Mouse (Mus musculus): ENCODE data around the gene Cd72. TPM values are rescaled to one million over a fixed set of nuclear protein-coding genes. Genes with fewer than 3 reads are reported as not detected.
"Not testable (repeated sequence)": the region's sequence is repeated elsewhere in the genome, so short reads cannot be mapped to it uniquely, and the experiment has no call there.

The Cd72 gene
- polyA plus RNA-seq, 1 experiment from 2014 or later, result 2.9 TPM

- no peaks in the 10 kb centered on the region for H3K27me3 ChIP-seq (replicated peaks)
- H3K4me2 ChIP-seq (replicated peaks), result peak overlapping the region; percentile 73
These were observed 37.8 kb upstream of the Cd72 start for GRCm38 (mm10) chr4:43492101-43492820.

GRCm38 (mm10) chr4:43490801-43491200, 36.4 kb upstream of the Cd72 start:
- WGBS, result 90% methylated on average over 5 of the region's 5 CpGs
- Histone ChIP-seq H3K36me3 (peaks cover 5% of the 10 kb centered on the region; the same call in 1 of the 2 replicates), H3K27me3 (replicated peaks) (no peaks in the 10 kb centered on the region), H3K4me3 (no peak overlapping the region), H3K4me2 (replicated peaks) (no peak overlapping the region), H3K9me3 (no peaks in the 10 kb centered on the region), H3K9ac (no peak overlapping the region), H3K4me1 (peaks cover 12% of the 10 kb centered on the region), H3K27ac (no peak overlapping the region)
- no peak for ATAC-seq (ENCODE audit: low FRiP score, low read depth)

More at GRCm38 (mm10) chr4:43492101-43492820, 37.8 kb upstream of the Cd72 start:
- no peak for ATAC-seq (ENCODE audit: low FRiP score, low read depth)
- H3K4me1 ChIP-seq, result peaks cover 14% of the 10 kb centered on the region
- peak overlapping the region; percentile 24; the same call in 1 of the 2 replicates for H3K4me3 ChIP-seq
- no peak overlapping the region for H3K9ac ChIP-seq
- no peak overlapping the region; the same call in 1 of the 2 replicates for H3K27ac ChIP-seq
- WGBS, result 46% methylated on average over 12 of the region's 12 CpGs
- H3K9me3 ChIP-seq, result no peaks in the 10 kb centered on the region
- peaks cover 11% of the 10 kb centered on the region; the same call in 1 of the 2 replicates for H3K36me3 ChIP-seq

GRCm38 (mm10) chr4:43489611-43490010, 35.2 kb upstream of the Cd72 start:
- Histone ChIP-seq H3K4me2 (replicated peaks) (no peak overlapping the region), H3K4me3 (no peak overlapping the region), H3K27me3 (replicated peaks) (no peaks in the 10 kb centered on the region), H3K27ac (no peak overlapping the region), H3K9ac (no peak overlapping the region), H3K36me3 (no peaks in the 10 kb centered on the region), H3K9me3 (no peaks in the 10 kb centered on the region), H3K4me1 (peaks cover 7% of the 10 kb centered on the region)
- WGBS, result 95% methylated on average over 3 of the region's 3 CpGs
- no peak for ATAC-seq (ENCODE audit: low FRiP score, low read depth)

GRCm38 (mm10) chr4:43485666-43486065, 31.2 kb upstream of the Cd72 start:
- not testable (repeated sequence) for ATAC-seq (ENCODE audit: low FRiP score, low read depth); H3K27ac ChIP-seq; H3K27me3 ChIP-seq (replicated peaks); H3K9ac ChIP-seq; H3K9me3 ChIP-seq; H3K4me2 ChIP-seq (replicated peaks); H3K36me3 ChIP-seq; H3K4me1 ChIP-seq; H3K4me3 ChIP-seq
- WGBS, result 87% methylated on average over 5 of the region's 5 CpGs

GRCm38 (mm10) chr4:43483535-43484091, 29.2 kb upstream of the Cd72 start, which contains the start of gene Sit1:
Sit1 (minus strand) TSS chr4:43483734.
- Histone ChIP-seq H3K4me3 (no peak within 1 kb of the TSS), H3K4me2 (replicated peaks) (no peak within 1 kb of the TSS), H3K36me3 (no peaks in the 10 kb centered on the region), H3K27ac (no peak within 1 kb of the TSS), H3K9me3 (no peaks in the 10 kb centered on the region), H3K9ac (no peak within 1 kb of the TSS), H3K4me1 (no peaks in the 10 kb centered on the region), H3K27me3 (replicated peaks) (peaks cover 2% of the 10 kb centered on the region; the same call in 1 of the 2 replicates)
- 63% methylated on average over 12 of the region's 12 CpGs for WGBS
- ATAC-seq (ENCODE audit: low FRiP score, low read depth), result no peak

GRCm38 (mm10) chr4:43482591-43482990, 28.2 kb upstream of the Cd72 start:
- 77% methylated on average over 10 of the region's 10 CpGs for WGBS
- Histone ChIP-seq H3K9me3 (no peaks in the 10 kb centered on the region), H3K27ac (no peak overlapping the region), H3K36me3 (no peaks in the 10 kb centered on the region), H3K4me1 (no peaks in the 10 kb centered on the region), H3K4me3 (no peak overlapping the region), H3K4me2 (replicated peaks) (no peak overlapping the region), H3K9ac (no peak overlapping the region), H3K27me3 (replicated peaks) (peaks cover 2% of the 10 kb centered on the region; the same call in 1 of the 2 replicates)
- no peak for ATAC-seq (ENCODE audit: low FRiP score, low read depth)

GRCm38 (mm10) chr4:43481894-43482456, 27.5 kb upstream of the Cd72 start:
- 76% methylated on average over 7 of the region's 7 CpGs for WGBS
- no peak for ATAC-seq (ENCODE audit: low FRiP score, low read depth)
- H3K9me3 ChIP-seq, result no peaks in the 10 kb centered on the region
- no peak overlapping the region for H3K4me2 ChIP-seq (replicated peaks)
- H3K4me1 ChIP-seq, result no peaks in the 10 kb centered on the region
- H3K27ac ChIP-seq, result no peak overlapping the region
- H3K9ac ChIP-seq, result no peak overlapping the region
- no peak overlapping the region for H3K4me3 ChIP-seq
- H3K27me3 ChIP-seq (replicated peaks), result peaks cover 2% of the 10 kb centered on the region; the same call in 1 of the 2 replicates
- no peaks in the 10 kb centered on the region for H3K36me3 ChIP-seq

- no peak overlapping the region for H3K9ac ChIP-seq
- no peak overlapping the region for H3K4me3 ChIP-seq
- H3K4me2 ChIP-seq (replicated peaks), result no peak overlapping the region
- no peak overlapping the region for H3K27ac ChIP-seq
- no peaks in the 10 kb centered on the region for H3K4me1 ChIP-seq
- no peak for ATAC-seq (ENCODE audit: low FRiP score, low read depth)
- H3K27me3 ChIP-seq (replicated peaks), result peaks cover 2% of the 10 kb centered on the region; the same call in 1 of the 2 replicates
- no peaks in the 10 kb centered on the region for H3K9me3 ChIP-seq
- WGBS, result 81% methylated on average over 5 of the region's 5 CpGs
- H3K36me3 ChIP-seq, result no peaks in the 10 kb centered on the region
These were observed 26.6 kb upstream of the Cd72 start for GRCm38 (mm10) chr4:43480985-43481384.

GRCm38 (mm10) chr4:43478906-43479832, 24.7 kb upstream of the Cd72 start:
- H3K27ac ChIP-seq, result no peak overlapping the region
- H3K36me3 ChIP-seq, result no peaks in the 10 kb centered on the region
- H3K9ac ChIP-seq, result no peak overlapping the region
- peaks cover 2% of the 10 kb centered on the region; the same call in 1 of the 2 replicates for H3K27me3 ChIP-seq (replicated peaks)
- no peaks in the 10 kb centered on the region for H3K9me3 ChIP-seq
- H3K4me1 ChIP-seq, result no peaks in the 10 kb centered on the region
- no peak for ATAC-seq (ENCODE audit: low FRiP score, low read depth)
- no peak overlapping the region for H3K4me3 ChIP-seq
- 0 out of 2 replicates have a peak overlapping the region, but pooled peaks have one; percentile 51 for H3K4me2 ChIP-seq (replicated peaks)
- WGBS, result 50% methylated on average over 24 of the region's 24 CpGs

GRCm38 (mm10) chr4:43478534-43478858, 24.1 kb upstream of the Cd72 start:
- H3K27me3 ChIP-seq (replicated peaks), result peaks cover 2% of the 10 kb centered on the region; the same call in 1 of the 2 replicates
- no peak overlapping the region for H3K27ac ChIP-seq
- H3K4me2 ChIP-seq (replicated peaks), result peak overlapping the region; percentile 51
- ATAC-seq (ENCODE audit: low FRiP score, low read depth), result peak; percentile 56
- H3K4me3 ChIP-seq, result peak overlapping the region; percentile 24
- no peaks in the 10 kb centered on the region for H3K36me3 ChIP-seq
- H3K9me3 ChIP-seq, result no peaks in the 10 kb centered on the region
- 56% methylated on average over 8 of the region's 8 CpGs for WGBS
- H3K4me1 ChIP-seq, result no peaks in the 10 kb centered on the region
- 0 out of 2 replicates have a peak overlapping the region, but pooled peaks have one; percentile 35 for H3K9ac ChIP-seq

- Histone ChIP-seq H3K9me3 (no peaks in the 10 kb centered on the region), H3K9ac (0 out of 2 replicates have a peak overlapping the region, but pooled peaks have one; percentile 35), H3K36me3 (no peaks in the 10 kb centered on the region), H3K27ac (no peak overlapping the region), H3K4me1 (no peaks in the 10 kb centered on the region), H3K27me3 (replicated peaks) (no peaks in the 10 kb centered on the region), H3K4me3 (peak overlapping the region; percentile 24), H3K4me2 (replicated peaks) (peak overlapping the region; percentile 51)
- 17% methylated on average over 11 of the region's 11 CpGs for WGBS
- peak; percentile 91 for ATAC-seq (ENCODE audit: low FRiP score, low read depth)
These were observed 23.6 kb upstream of the Cd72 start for GRCm38 (mm10) chr4:43477857-43478533.

All from neural tube, embryonic 12.5 days (tissue).